Mouse (Mus musculus) limb, embryonic 14.5 days (tissue): ENCODE results near the gene Itga11. TPM values are rescaled to one million over a fixed set of nuclear protein-coding genes. Genes with fewer than 3 reads are reported as not detected.

Experiments used
- ATAC-seq: fragments of 200-750 bp; cut with Nextera tagmentation; 2 replicates; pipeline ENCODE4 v1.8.0; 2017; ENCODE audit warnings: low read depth, moderate number of reproducible peaks, moderate TSS enrichment; ENCODE audit not compliant: low FRiP score
- DNase-seq: peaks from one replicate; pipeline ENCODE4 v3.0.0-alpha.2; 2015; ENCODE audit warnings: low spot score
- H3K27ac ChIP-seq: fragments of 300-500 bp; sonication (generic); replicated peaks from 2 replicates; pipeline ENCODE4 v1.5.1; 2014; ENCODE audit warnings: low read depth, mild to moderate bottlenecking, low read length, moderate library complexity, mixed read lengths
- H3K27me3 ChIP-seq: fragments of 300-500 bp; sonication (generic); 2 replicates; pipeline ENCODE4 v1.6.1; 2014; ENCODE audit warnings: low read length, mixed read lengths; ENCODE audit not compliant: control insufficient read depth, insufficient read depth
- H3K36me3 ChIP-seq: fragments of 300-500 bp; sonication (generic); 2 replicates; pipeline ENCODE4 v1.6.1; 2014; ENCODE audit warnings: mild to moderate bottlenecking, low read length, moderate library complexity, mixed read lengths; ENCODE audit not compliant: control insufficient read depth, insufficient read depth
- H3K4me1 ChIP-seq: fragments of 300-500 bp; sonication (generic); 2 replicates; pipeline ENCODE4 v1.6.1; 2014; ENCODE audit warnings: antibody characterized with exemption, low read length, mixed read lengths; ENCODE audit not compliant: control insufficient read depth, insufficient read depth
- H3K4me2 ChIP-seq: fragments of 300-500 bp; sonication (generic); replicated peaks from 2 replicates; pipeline ENCODE4 v1.6.1; 2014; ENCODE audit warnings: low read depth, mild to moderate bottlenecking, low read length, moderate library complexity; ENCODE audit not compliant: severe bottlenecking
- H3K4me3 ChIP-seq: fragments of 300-500 bp; sonication (generic); replicated peaks from 2 replicates; pipeline ENCODE4 v1.5.1; 2014; ENCODE audit warnings: low read length
- H3K9ac ChIP-seq: fragments of 300-500 bp; sonication (generic); 2 replicates; pipeline ENCODE4 v1.6.1; 2014; ENCODE audit warnings: mild to moderate bottlenecking, low read depth, low read length, moderate library complexity; ENCODE audit not compliant: severe bottlenecking
- H3K9me3 ChIP-seq: fragments of 300-500 bp; sonication (generic); 2 replicates; pipeline ENCODE4 v1.6.1; 2016; ENCODE audit warnings: low read length; ENCODE audit not compliant: control insufficient read depth
- POLR2A ChIP-seq: fragments of 200-500 bp; IDR thresholded peaks from 2 replicates; pipeline ENCODE4 v1.8.0; 2012; ENCODE audit warnings: inconsistent platforms, mild to moderate bottlenecking, moderate library complexity, borderline replicate concordance; ENCODE audit not compliant: insufficient read depth, insufficient read length; ENCODE audit errors: extremely low read depth
- WGBS: fragments of 180-500 bp; shearing (Covaris S2); extraction: QIAGEN DNeasy Blood & Tissue Kit; methylation state at CpG from one replicate; pipeline ENCODE4 v1.1.7; 2014; 5-methylcytosine and 5-hydroxymethylcytosine counted together
- polyA plus RNA-seq, 2 experiments: library from polyadenylated mRNA; depleted of rRNA in 1 of 2; stranded (reverse) in 1 of 2; unstranded in 1 of 2; fragments of >200 nt; fragmentation: Nextera tagmentation in 1 of 2; extraction: Ambion mirVana in 1 of 2; gene quantifications; 2 replicates each; pipeline versions ENCODE4 v1.2.1 to v1.2.3; 2012 to 2014

The Itga11 gene
- polyA plus RNA-seq, 2 experiments: 11.6 to 18.2 TPM

DNA sequence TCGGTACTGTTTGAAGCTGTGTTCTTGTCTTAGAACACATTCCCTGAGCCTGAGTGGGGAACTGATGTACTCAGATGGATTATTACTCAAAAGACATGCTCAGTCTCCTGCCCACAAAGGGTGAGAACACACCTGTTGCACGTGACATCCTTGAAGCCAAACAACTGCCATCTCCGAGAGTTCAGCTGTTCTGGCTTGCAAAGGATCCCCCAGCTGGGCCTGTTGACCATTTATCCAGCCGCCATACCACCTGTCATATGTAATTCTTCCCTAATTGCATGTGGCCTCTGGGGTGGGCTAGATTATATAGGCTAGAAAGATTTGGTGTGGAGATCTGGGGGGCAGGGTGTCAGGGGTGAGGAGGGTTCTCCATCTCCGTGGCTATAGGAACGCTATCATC, 143.2 kb downstream of the Itga11 start:
- H3K27ac ChIP-seq: no peak overlapping the region
- H3K4me1 ChIP-seq: peaks cover 3% of the 10 kb centered on the region; the same call in 1 of the 2 replicates
- H3K36me3 ChIP-seq: no peaks in the 10 kb centered on the region
- peak; percentile 44 for DNase-seq
- 78% methylated on average over 6 of the region's 6 CpGs for WGBS
- TF ChIP-seq POLR2A: no peak
- no peaks in the 10 kb centered on the region for H3K9me3 ChIP-seq
- no peak overlapping the region for H3K9ac ChIP-seq
- no peaks in the 10 kb centered on the region for H3K27me3 ChIP-seq
- H3K4me3 ChIP-seq: no peak overlapping the region
- peak; percentile 67; the same call in 1 of the 2 replicates for ATAC-seq
- H3K4me2 ChIP-seq: no peak overlapping the region

- Histone ChIP-seq H3K9me3 (no peaks in the 10 kb centered on the region), H3K4me2 (no peak overlapping the region), H3K27ac (no peak overlapping the region), H3K27me3 (no peaks in the 10 kb centered on the region), H3K36me3 (no peaks in the 10 kb centered on the region), H3K4me3 (no peak overlapping the region), H3K9ac (no peak overlapping the region), H3K4me1 (peaks cover 11% of the 10 kb centered on the region)
- ATAC-seq: no peak
- TF ChIP-seq POLR2A: no peak
- 92% methylated on average over 7 of the region's 7 CpGs for WGBS
- DNase-seq: no peak
Observed at GRCm38 (mm10) chr9:62821811-62822210, 144.2 kb downstream of the Itga11 start.

- Histone ChIP-seq H3K4me2 (no peak overlapping the region), H3K4me1 (peaks cover 15% of the 10 kb centered on the region), H3K9ac (no peak overlapping the region), H3K27me3 (no peaks in the 10 kb centered on the region), H3K27ac (0 out of 2 replicates have a peak overlapping the region, but pooled peaks have one; percentile 30), H3K36me3 (no peaks in the 10 kb centered on the region), H3K4me3 (no peak overlapping the region), H3K9me3 (no peaks in the 10 kb centered on the region)
- TF ChIP-seq POLR2A: no peak
- no peak for DNase-seq
- 10% methylated on average over 8 of the region's 9 CpGs for WGBS
- no peak for ATAC-seq
Observed at GRCm38 (mm10) chr9:62825791-62826393, 148.3 kb downstream of the Itga11 start.

- Histone ChIP-seq H3K9ac (no peak overlapping the region), H3K27ac (0 out of 2 replicates have a peak overlapping the region, but pooled peaks have one; percentile 33), H3K4me1 (peaks cover 15% of the 10 kb centered on the region), H3K27me3 (no peaks in the 10 kb centered on the region), H3K4me2 (0 out of 2 replicates have a peak overlapping the region, but pooled peaks have one; percentile 3), H3K36me3 (no peaks in the 10 kb centered on the region), H3K4me3 (no peak overlapping the region), H3K9me3 (no peaks in the 10 kb centered on the region)
- 5% methylated on average over 7 of the region's 7 CpGs for WGBS
- ATAC-seq: no peak
- DNase-seq: no peak
- TF ChIP-seq POLR2A: no peak
Observed at GRCm38 (mm10) chr9:62826456-62826855, 148.8 kb downstream of the Itga11 start.

- DNase-seq: peak; percentile 63
- Histone ChIP-seq H3K36me3 (no peaks in the 10 kb centered on the region), H3K9ac (no peak overlapping the region), H3K4me1 (peaks cover 15% of the 10 kb centered on the region), H3K4me2 (peak overlapping the region; percentile 41), H3K9me3 (no peaks in the 10 kb centered on the region), H3K27ac (peak overlapping the region; percentile 26), H3K27me3 (no peaks in the 10 kb centered on the region), H3K4me3 (peak overlapping the region; percentile 32)
- no peak for TF ChIP-seq POLR2A
- 8% methylated on average over 24 of the region's 24 CpGs for WGBS
- ATAC-seq: no peak
Observed at GRCm38 (mm10) chr9:62827939-62828652, 150.5 kb downstream of the Itga11 start.
